Mouse (Mus musculus) midbrain, postnatal 0 days (tissue): Measurements from ENCODE around the gene Ino80b. TPM values are rescaled to one million over a fixed set of nuclear protein-coding genes. Genes with fewer than 3 reads are reported as not detected.

ENCODE experiments used
- ATAC-seq: fragments of 200-750 bp; cut with Nextera tagmentation; 2 replicates; pipeline ENCODE4 v1.8.0; 2017; ENCODE audit warnings: moderate number of reproducible peaks, mild to moderate bottlenecking, moderate TSS enrichment, moderate library complexity; ENCODE audit not compliant: low FRiP score
- DNase-seq: peaks from one replicate; pipeline ENCODE4 v3.0.0-alpha.2; 2015; ENCODE audit warnings: low spot score
- H3K27ac ChIP-seq: fragments of 300-500 bp; sonication (generic); 2 replicates; pipeline ENCODE4 v1.5.1; 2014; ENCODE audit warnings: low read depth, mild to moderate bottlenecking, low read length, mixed read lengths
- H3K27me3 ChIP-seq: fragments of 300-500 bp; sonication (generic); 2 replicates; pipeline ENCODE4 v1.6.1; 2014; ENCODE audit warnings: low read length, control low read depth, mixed read lengths; ENCODE audit not compliant: insufficient read depth
- H3K36me3 ChIP-seq: fragments of 300-500 bp; sonication (generic); 2 replicates; pipeline ENCODE4 v1.6.1; 2014; ENCODE audit warnings: low read length, control low read depth, mixed read lengths; ENCODE audit not compliant: insufficient read depth
- H3K4me1 ChIP-seq: fragments of 300-500 bp; sonication (generic); 2 replicates; pipeline ENCODE4 v1.6.1; 2014; ENCODE audit warnings: mild to moderate bottlenecking, control low read depth, antibody characterized with exemption, low read length, mixed read lengths; ENCODE audit not compliant: insufficient read depth
- H3K4me2 ChIP-seq: fragments of 300-500 bp; sonication (generic); 2 replicates; pipeline ENCODE4 v1.6.1; 2014; ENCODE audit warnings: low read depth, mild to moderate bottlenecking, low read length, mixed read lengths; ENCODE audit not compliant: poor library complexity, severe bottlenecking
- H3K4me3 ChIP-seq: fragments of 300-500 bp; sonication (generic); 2 replicates; pipeline ENCODE4 v1.5.1; 2014; ENCODE audit warnings: low read depth, mild to moderate bottlenecking, low read length, moderate library complexity
- H3K9ac ChIP-seq: fragments of 300-500 bp; sonication (generic); replicated peaks from 2 replicates; pipeline ENCODE4 v1.6.1; 2014; ENCODE audit warnings: mild to moderate bottlenecking, low read length, moderate library complexity, mixed read lengths; ENCODE audit not compliant: poor library complexity, severe bottlenecking
- H3K9me3 ChIP-seq: fragments of 300-500 bp; sonication (generic); 2 replicates; pipeline ENCODE4 v1.6.1; 2016; ENCODE audit warnings: low read length, control low read depth
- CTCF ChIP-seq: IDR thresholded peaks from 2 replicates; pipeline ENCODE4 v1.5.1; 2016; ENCODE audit warnings: antibody characterized with exemption, mild to moderate bottlenecking
- WGBS: fragments of 180-500 bp; shearing (Covaris S2); extraction: QIAGEN DNeasy Blood & Tissue Kit; methylation state at CpG from one replicate; pipeline ENCODE4 v1.1.7; 2014; 5-methylcytosine and 5-hydroxymethylcytosine counted together
- microRNA counts: library from miRNA; unstranded; fragments of <30 nt; microRNA quantifications from one replicate; lab custom pipeline; 2015
- microRNA-seq: library from miRNA; unstranded; fragments of <30 nt; microRNA quantifications from one replicate; pipeline ENCODE4, GENCODE M21; 2016; ENCODE audit warnings: borderline number of aligned reads
- polyA plus RNA-seq: library from polyadenylated mRNA; unstranded; fragments of >200 nt; fragmentation: Nextera tagmentation; extraction: Ambion mirVana; gene quantifications from 2 replicates; pipeline ENCODE4 v1.2.1, GENCODE M21; 2015
- total RNA-seq: library from RNA; depleted of rRNA; stranded (reverse); fragments of >200 nt; gene quantifications from 2 replicates; pipeline ENCODE4 v1.2.3, GENCODE M21; 2014; rRNA removed

The Ino80b gene
- total and polyA plus RNA-seq, 2 experiments from 2014 or later, result 14.6 to 40.9 TPM

GRCm38 (mm10) chr6:83077630-83078323, 47.5 kb downstream of the Ino80b start, which contains the start of gene Pcgf1:
Gene Pcgf1, plus strand, starts transcription at chr6:83077869.
- no peaks in the 10 kb centered on the region for H3K9me3 ChIP-seq
- DNase-seq (peak; percentile 99), ATAC-seq (peak; percentile 67)
- peaks cover 11% of the 10 kb centered on the region; the same call in 1 of the 2 replicates for H3K4me1 ChIP-seq
- peak within 1 kb of the TSS; percentile 73 for H3K4me3 ChIP-seq
- under 1% methylated on average over 54 of the region's 54 CpGs for WGBS
- H3K9ac ChIP-seq, result peak within 1 kb of the TSS; percentile 80
- TF ChIP-seq CTCF, result no peak
- peak within 1 kb of the TSS; percentile 89 for H3K4me2 ChIP-seq
- H3K36me3 ChIP-seq, result 0 out of 2 replicates have a peak, but pooled peaks cover 2% of the 10 kb centered on the region
- H3K27ac ChIP-seq, result peak within 1 kb of the TSS; percentile 92
- peaks cover 29% of the 10 kb centered on the region for H3K27me3 ChIP-seq

- no peak for ATAC-seq
- no peak overlapping the region for H3K4me3 ChIP-seq
These were observed 50.3 kb downstream of the Ino80b start for GRCm38 (mm10) chr6:83074979-83075378.

More at GRCm38 (mm10) chr6:83074979-83075378, 50.3 kb downstream of the Ino80b start:
- peaks cover 50% of the 10 kb centered on the region for H3K27me3 ChIP-seq
- no peaks in the 10 kb centered on the region for H3K9me3 ChIP-seq
- H3K4me1 ChIP-seq, result peaks cover 11% of the 10 kb centered on the region
- peak; percentile 34; the same call in 1 of the 2 replicates for TF ChIP-seq CTCF
- 14% methylated on average over 2 of the region's 2 CpGs for WGBS
- H3K27ac ChIP-seq, result no peak overlapping the region
- DNase-seq, result no peak
- no peaks in the 10 kb centered on the region for H3K36me3 ChIP-seq
- H3K9ac ChIP-seq, result no peak overlapping the region
- H3K4me2 ChIP-seq, result no peak overlapping the region

MicroRNAs encoded within 50 kb of the gene (microRNA counts, 519-probe panel; counts per million panel counts)
- 528 counts per million, percentile 58 among the panel's probes with 10 or more counts for microRNA mmu-miR-3470a+mmu-miR-3470b (lab: Ali Mortazavi, UCI)

Small RNA genes within 50 kb of the gene (microRNA-seq; reads per million reads assigned to microRNA genes)
- gene Mir3470a, result not detected

Other genes starting within 250 kb of the Ino80b start
- 15.4 and 15.5 TPM in 2 replicates for gene Sema4f, start 185.7 kb downstream of the Ino80b start, total RNA-seq
- 16.6 and 16.9 TPM in 2 replicates for gene Sema4f, start 185.7 kb downstream of the Ino80b start, polyA plus RNA-seq
- 1.2 TPM in 1 of 2 replicates, not detected in the other for gene M1ap, start 178.5 kb downstream of the Ino80b start, total RNA-seq
- gene M1ap, start 178.5 kb downstream of the Ino80b start, polyA plus RNA-seq, result 0.12 TPM in 1 of 2 replicates, not detected in the other
- 3.9 and 5.0 TPM in 2 replicates for gene Dok1, start 92.0 kb downstream of the Ino80b start, total RNA-seq
- 1.1 and 2.3 TPM in 2 replicates for gene Dok1, start 92.0 kb downstream of the Ino80b start, polyA plus RNA-seq
- gene Loxl3, start 91.3 kb downstream of the Ino80b start, total RNA-seq, result 6.9 and 7.3 TPM in 2 replicates
- 4.7 and 5.6 TPM in 2 replicates for gene Loxl3, start 91.3 kb downstream of the Ino80b start, polyA plus RNA-seq
- gene Aup1, start 70.9 kb downstream of the Ino80b start, total RNA-seq, result 180 and 190 TPM in 2 replicates
- 130 and 155 TPM in 2 replicates for gene Aup1, start 70.9 kb downstream of the Ino80b start, polyA plus RNA-seq
- 45.4 and 56.5 TPM in 2 replicates for gene Htra2, start 70.2 kb downstream of the Ino80b start, total RNA-seq
- gene Htra2, start 70.2 kb downstream of the Ino80b start, polyA plus RNA-seq, result 87.8 and 93.4 TPM in 2 replicates
- 0.09 and 0.11 TPM in 2 replicates for gene Dqx1, start 67.6 kb downstream of the Ino80b start, total RNA-seq
- 0.30 and 0.32 TPM in 2 replicates for gene Dqx1, start 67.6 kb downstream of the Ino80b start, polyA plus RNA-seq
- not detected in 2 replicates for gene Tlx2, start 55.1 kb downstream of the Ino80b start, total RNA-seq
- not detected in 2 replicates for gene Tlx2, start 55.1 kb downstream of the Ino80b start, polyA plus RNA-seq
- gene Pcgf1, start 47.6 kb downstream of the Ino80b start, total RNA-seq, result 11.8 and 20.4 TPM in 2 replicates
- 30.4 and 35.5 TPM in 2 replicates for gene Pcgf1, start 47.6 kb downstream of the Ino80b start, polyA plus RNA-seq
- not detected in 2 replicates for gene Lbx2, start 39.1 kb downstream of the Ino80b start, total RNA-seq
- 0.26 TPM in 1 of 2 replicates, not detected in the other for gene Lbx2, start 39.1 kb downstream of the Ino80b start, polyA plus RNA-seq
- gene Ccdc142, start 23.8 kb downstream of the Ino80b start, total RNA-seq, result 13.6 and 26.0 TPM in 2 replicates
- gene Ccdc142, start 23.8 kb downstream of the Ino80b start, polyA plus RNA-seq, result 6.0 TPM in 2 replicates
- gene Gm42688, start 23.8 kb downstream of the Ino80b start, total RNA-seq, result 4.4 and 8.1 TPM in 2 replicates
- gene Gm42688, start 23.8 kb downstream of the Ino80b start, polyA plus RNA-seq, result 3.5 and 4.4 TPM in 2 replicates
- gene Mrpl53, start 16.4 kb downstream of the Ino80b start, total RNA-seq, result 46.4 and 57.2 TPM in 2 replicates
- 115 and 118 TPM in 2 replicates for gene Mrpl53, start 16.4 kb downstream of the Ino80b start, polyA plus RNA-seq
- 32.6 and 40.3 TPM in 2 replicates for gene Mogs, start 9.9 kb downstream of the Ino80b start, total RNA-seq
- gene Mogs, start 9.9 kb downstream of the Ino80b start, polyA plus RNA-seq, result 18.8 and 19.8 TPM in 2 replicates
- gene Wbp1, start 3.9 kb downstream of the Ino80b start, total RNA-seq, result 152 and 199 TPM in 2 replicates
- gene Wbp1, start 3.9 kb downstream of the Ino80b start, polyA plus RNA-seq, result 85.3 and 91.6 TPM in 2 replicates
- gene Rtkn, start 10.0 kb upstream of the Ino80b start, total RNA-seq, result 24.3 and 30.9 TPM in 2 replicates
- gene Rtkn, start 10.0 kb upstream of the Ino80b start, polyA plus RNA-seq, result 12.5 and 14.6 TPM in 2 replicates
- gene Wdr54, start 31.0 kb upstream of the Ino80b start, total RNA-seq, result 12.7 and 15.9 TPM in 2 replicates
- 21.5 and 27.5 TPM in 2 replicates for gene Wdr54, start 31.0 kb upstream of the Ino80b start, polyA plus RNA-seq
- gene 1700003E16Rik, start 31.0 kb upstream of the Ino80b start, total RNA-seq, result 15.6 and 20.5 TPM in 2 replicates
- 18.0 and 18.2 TPM in 2 replicates for gene 1700003E16Rik, start 31.0 kb upstream of the Ino80b start, polyA plus RNA-seq
- gene Dctn1, start 40.5 kb upstream of the Ino80b start, total RNA-seq, result 126 and 129 TPM in 2 replicates
- 166 TPM in 2 replicates for gene Dctn1, start 40.5 kb upstream of the Ino80b start, polyA plus RNA-seq
- gene Slc4a5, start 94.4 kb upstream of the Ino80b start, total RNA-seq, result 0.57 and 3.3 TPM in 2 replicates
- gene Slc4a5, start 94.4 kb upstream of the Ino80b start, polyA plus RNA-seq, result 0.16 and 0.25 TPM in 2 replicates
- gene Mthfd2, start 200.5 kb upstream of the Ino80b start, total RNA-seq, result 19.2 and 24.0 TPM in 2 replicates
- gene Mthfd2, start 200.5 kb upstream of the Ino80b start, polyA plus RNA-seq, result 27.0 and 32.0 TPM in 2 replicates
- gene Mob1a, start 200.6 kb upstream of the Ino80b start, total RNA-seq, result 23.2 and 31.6 TPM in 2 replicates
- 8.7 and 9.0 TPM in 2 replicates for gene Mob1a, start 200.6 kb upstream of the Ino80b start, polyA plus RNA-seq
- 9.6 and 10.6 TPM in 2 replicates for gene Bola3, start 223.7 kb upstream of the Ino80b start, total RNA-seq
- gene Bola3, start 223.7 kb upstream of the Ino80b start, polyA plus RNA-seq, result 46.2 and 51.2 TPM in 2 replicates